Mouse (Mus musculus) large intestine, adult 2 months (tissue): Measurements from ENCODE around the gene Btbd35f26. TPM values are rescaled to one million over a fixed set of nuclear protein-coding genes. Genes with fewer than 3 reads are reported as not detected.
"Not testable (repeated sequence)": the region's sequence is repeated elsewhere in the genome, so short reads cannot be mapped to it uniquely, and the experiment has no call there.

Source experiments
- DNase-seq: peaks from one replicate; pipeline ENCODE4 v3.0.0-alpha.2; 2012; ENCODE audit warnings: low read depth, low spot score
- WGBS: fragments of 180-500 bp; shearing (Covaris S2); methylation state at CpG from one replicate; pipeline ENCODE4 v1.1.7; 2018; 5-methylcytosine and 5-hydroxymethylcytosine counted together
- polyA plus RNA-seq: library from polyadenylated mRNA; depleted of rRNA; stranded (reverse); fragments of >200 nt; gene quantifications from 2 replicates; pipeline ENCODE4 v1.2.3, GENCODE M21; 2012; rRNA removed

Gene Btbd35f26
- not detected in 2 replicates for polyA plus RNA-seq

DNA sequence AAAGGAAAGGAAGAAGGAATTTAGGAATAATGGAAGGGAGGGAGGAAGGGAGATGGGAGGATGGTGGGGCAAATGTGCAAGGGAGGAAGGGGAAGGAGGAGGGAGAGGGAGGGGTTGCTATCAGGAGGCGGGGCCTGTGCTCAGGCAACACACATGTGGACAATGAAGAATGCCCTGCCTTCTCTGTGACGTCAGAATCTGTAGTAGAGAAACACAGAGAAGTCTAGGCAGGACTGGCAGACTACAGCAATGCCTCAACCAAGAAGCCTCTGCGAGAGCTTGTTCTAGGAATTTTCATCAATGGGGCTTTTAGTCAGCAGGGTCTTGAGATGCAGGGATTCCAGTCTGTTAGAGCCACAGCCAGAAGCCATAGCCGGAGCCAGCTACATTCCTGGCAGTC, at the start of gene Btbd35f26:
Gene Btbd35f26, plus strand, starts transcription at position 301 of the 400 bp plus-strand sequence.
- no CpG with 5 or more reads among the region's 4 CpGs for WGBS
- not testable (repeated sequence) for DNase-seq

DNA sequence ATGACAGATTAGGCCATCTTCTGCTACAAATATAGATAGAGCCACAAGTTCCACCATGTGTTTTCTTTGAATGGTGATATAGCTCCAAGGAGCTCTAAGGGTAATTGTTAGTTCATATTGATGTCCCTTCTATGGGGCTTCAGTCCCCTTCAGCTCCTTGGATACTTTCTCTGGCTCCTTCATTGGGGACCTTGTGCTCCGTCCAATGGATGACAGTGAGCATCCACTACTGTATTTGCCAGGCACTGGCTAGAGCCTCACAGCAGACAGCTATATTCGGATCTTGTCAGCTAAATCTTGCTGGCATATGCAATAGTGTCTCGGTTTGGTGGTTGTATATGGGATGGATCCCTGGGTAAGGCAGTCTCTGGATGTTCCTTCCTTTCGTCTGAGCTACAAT, 5.7 kb downstream of the Btbd35f26 start:
- WGBS: 66% methylated on average over 3 of the region's 4 CpGs
- DNase-seq: not testable (repeated sequence)

DNA sequence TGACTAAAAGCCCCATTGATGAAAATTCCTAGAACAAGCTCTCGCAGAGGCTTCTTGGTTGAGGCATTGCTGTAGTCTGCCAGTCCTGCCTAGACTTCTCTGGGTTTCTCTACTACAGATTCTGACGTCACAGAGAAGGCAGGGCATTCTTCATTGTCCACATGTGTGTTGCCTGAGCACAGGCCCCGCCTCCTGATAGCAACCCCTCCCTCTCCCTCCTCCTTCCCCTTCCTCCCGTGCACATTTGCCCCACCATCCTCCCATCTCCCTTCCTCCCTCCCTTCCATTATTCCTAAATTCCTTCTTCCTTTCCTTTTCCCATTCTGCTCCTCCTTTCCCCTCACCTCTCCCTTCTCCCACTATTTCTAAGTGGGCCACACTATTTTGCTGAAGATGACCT, 47.6 kb downstream of the Btbd35f26 start, which contains the start of gene Btbd35f19:
Gene Btbd35f19, minus strand, starts transcription at position 101 of the 400 bp plus-strand sequence.
- not testable (repeated sequence) for DNase-seq
- WGBS: no CpG with 5 or more reads among the region's 4 CpGs

Other genes with a start within 250 kb of the Btbd35f26 start
- not detected in 2 replicates for gene Btbd35f29, start 218.8 kb upstream of the Btbd35f26 start, polyA plus RNA-seq
- not detected in 2 replicates for gene Spin2f, start 82.6 kb upstream of the Btbd35f26 start, polyA plus RNA-seq
- gene Btbd35f19, start 47.5 kb downstream of the Btbd35f26 start, polyA plus RNA-seq: not detected in 2 replicates
- gene Gm21883, start 237.8 kb downstream of the Btbd35f26 start, polyA plus RNA-seq: not detected in 2 replicates